Mouse (Mus musculus): Measurements from ENCODE around the gene Dip2c. TPM values are rescaled to one million over a fixed set of nuclear protein-coding genes. Genes with fewer than 3 reads are reported as not detected.

The Dip2c gene
- polyA plus RNA-seq, 1 experiment from 2014 or later: 0.83 TPM

- TF ChIP-seq EP300 (IDR thresholded peaks at IDR 0.05; ENCODE audit: low read depth) (no peak), CTCF (IDR thresholded peaks at IDR 0.05; ENCODE audit: low read depth) (no peak)
- Histone ChIP-seq H3K4me3 (ENCODE audit: low read depth, low read length) (no peak overlapping the region), H3K9ac (replicated peaks) (no peak overlapping the region), H3K4me2 (ENCODE audit: low read depth, low read length) (no peak overlapping the region), H3K27me3 (ENCODE audit: insufficient read depth, low read length) (no peaks in the 10 kb centered on the region), H3K36me3 (replicated peaks; ENCODE audit: insufficient read depth, low read length) (peaks cover 35% of the 10 kb centered on the region), H3K4me1 (ENCODE audit: insufficient read depth) (no peaks in the 10 kb centered on the region), H3K9me3 (ENCODE audit: low read length) (no peaks in the 10 kb centered on the region), H3K27ac (ENCODE audit: low read depth) (no peak overlapping the region)
- 86% methylated on average over 11 of the region's 11 CpGs for WGBS (ENCODE audit: insufficient replicate concordance)
- DNase-seq (no peak), ATAC-seq (no peak)
Measured at GRCm38 (mm10) chr13:9684153-9684923, 408.0 kb downstream of the Dip2c start.

GRCm38 (mm10) chr13:9686261-9686660 is 409.9 kb downstream of the Dip2c start:
- 86% methylated on average over 7 of the region's 7 CpGs for WGBS (ENCODE audit: insufficient replicate concordance)
- Histone ChIP-seq H3K4me2 (ENCODE audit: low read depth, low read length) (no peak overlapping the region), H3K36me3 (replicated peaks; ENCODE audit: insufficient read depth, low read length) (peaks cover 52% of the 10 kb centered on the region), H3K4me3 (ENCODE audit: low read depth, low read length) (no peak overlapping the region), H3K4me1 (ENCODE audit: insufficient read depth) (no peaks in the 10 kb centered on the region), H3K9me3 (ENCODE audit: low read length) (no peaks in the 10 kb centered on the region), H3K27me3 (ENCODE audit: insufficient read depth, low read length) (no peaks in the 10 kb centered on the region), H3K9ac (replicated peaks) (no peak overlapping the region), H3K27ac (ENCODE audit: low read depth) (no peak overlapping the region)
- TF ChIP-seq EP300 (IDR thresholded peaks at IDR 0.05; ENCODE audit: low read depth): no peak
- TF ChIP-seq CTCF (IDR thresholded peaks at IDR 0.05; ENCODE audit: low read depth): no peak
- ATAC-seq (no peak), DNase-seq (no peak)

GRCm38 (mm10) chr13:9686765-9687164 is 410.4 kb downstream of the Dip2c start:
- H3K9me3 ChIP-seq (ENCODE audit: low read length): no peaks in the 10 kb centered on the region
- H3K27ac ChIP-seq (ENCODE audit: low read depth): no peak overlapping the region
- H3K4me2 ChIP-seq (ENCODE audit: low read depth, low read length): no peak overlapping the region
- no peak for TF ChIP-seq EP300 (IDR thresholded peaks at IDR 0.05; ENCODE audit: low read depth)
- no peak for TF ChIP-seq CTCF (IDR thresholded peaks at IDR 0.05; ENCODE audit: low read depth)
- no peaks in the 10 kb centered on the region for H3K27me3 ChIP-seq (ENCODE audit: insufficient read depth, low read length)
- no peak overlapping the region for H3K9ac ChIP-seq (replicated peaks)
- H3K36me3 ChIP-seq (replicated peaks; ENCODE audit: insufficient read depth, low read length): peaks cover 58% of the 10 kb centered on the region
- 90% methylated on average over 11 of the region's 11 CpGs for WGBS (ENCODE audit: insufficient replicate concordance)
- H3K4me3 ChIP-seq (ENCODE audit: low read depth, low read length): no peak overlapping the region
- DNase-seq (no peak), ATAC-seq (no peak)
- H3K4me1 ChIP-seq (ENCODE audit: insufficient read depth): no peaks in the 10 kb centered on the region

GRCm38 (mm10) chr13:9689366-9689765 is 413.0 kb downstream of the Dip2c start:
- peaks cover 61% of the 10 kb centered on the region for H3K36me3 ChIP-seq (replicated peaks; ENCODE audit: insufficient read depth, low read length)

GRCm38 (mm10) chr13:9692876-9693275 is 416.5 kb downstream of the Dip2c start:
- H3K9ac ChIP-seq (replicated peaks): no peak overlapping the region
- no peak overlapping the region for H3K4me3 ChIP-seq (ENCODE audit: low read depth, low read length)
- ATAC-seq (no peak), DNase-seq (no peak)
- H3K36me3 ChIP-seq (replicated peaks; ENCODE audit: insufficient read depth, low read length): peaks cover 62% of the 10 kb centered on the region
- H3K27me3 ChIP-seq (ENCODE audit: insufficient read depth, low read length): no peaks in the 10 kb centered on the region
- H3K9me3 ChIP-seq (ENCODE audit: low read length): no peaks in the 10 kb centered on the region
- no peak overlapping the region for H3K4me2 ChIP-seq (ENCODE audit: low read depth, low read length)
- H3K4me1 ChIP-seq (ENCODE audit: insufficient read depth): no peaks in the 10 kb centered on the region
- TF ChIP-seq CTCF (IDR thresholded peaks at IDR 0.05; ENCODE audit: low read depth) (no peak), EP300 (IDR thresholded peaks at IDR 0.05; ENCODE audit: low read depth) (no peak)
- WGBS (ENCODE audit: insufficient replicate concordance): 80% methylated on average over 3 of the region's 3 CpGs
- H3K27ac ChIP-seq (ENCODE audit: low read depth): no peak overlapping the region

More at GRCm38 (mm10) chr13:9689366-9689765, 413.0 kb downstream of the Dip2c start:
- Histone ChIP-seq H3K9ac (replicated peaks) (no peak overlapping the region), H3K9me3 (ENCODE audit: low read length) (no peaks in the 10 kb centered on the region), H3K27ac (ENCODE audit: low read depth) (no peak overlapping the region), H3K27me3 (ENCODE audit: insufficient read depth, low read length) (no peaks in the 10 kb centered on the region), H3K4me1 (ENCODE audit: insufficient read depth) (no peaks in the 10 kb centered on the region), H3K4me3 (ENCODE audit: low read depth, low read length) (no peak overlapping the region), H3K4me2 (ENCODE audit: low read depth, low read length) (no peak overlapping the region)
- DNase-seq (no peak), ATAC-seq (no peak)
- TF ChIP-seq CTCF (IDR thresholded peaks at IDR 0.05; ENCODE audit: low read depth): no peak
- TF ChIP-seq EP300 (IDR thresholded peaks at IDR 0.05; ENCODE audit: low read depth): no peak
- 88% methylated on average over 16 of the region's 16 CpGs for WGBS (ENCODE audit: insufficient replicate concordance)

GRCm38 (mm10) chr13:9694651-9695050 is 418.3 kb downstream of the Dip2c start:
- no peak overlapping the region for H3K4me2 ChIP-seq (ENCODE audit: low read depth, low read length)
- no peak for ATAC-seq
- peaks cover 50% of the 10 kb centered on the region for H3K36me3 ChIP-seq (replicated peaks; ENCODE audit: insufficient read depth, low read length)

More at GRCm38 (mm10) chr13:9694651-9695050, 418.3 kb downstream of the Dip2c start:
- DNase-seq: no peak
- 87% methylated on average over 6 of the region's 6 CpGs for WGBS (ENCODE audit: insufficient replicate concordance)
- no peaks in the 10 kb centered on the region for H3K9me3 ChIP-seq (ENCODE audit: low read length)
- no peak overlapping the region for H3K9ac ChIP-seq (replicated peaks)
- TF ChIP-seq EP300 (IDR thresholded peaks at IDR 0.05; ENCODE audit: low read depth) (no peak), CTCF (IDR thresholded peaks at IDR 0.05; ENCODE audit: low read depth) (no peak)
- H3K27ac ChIP-seq (ENCODE audit: low read depth): no peak overlapping the region
- no peaks in the 10 kb centered on the region for H3K27me3 ChIP-seq (ENCODE audit: insufficient read depth, low read length)
- H3K4me3 ChIP-seq (ENCODE audit: low read depth, low read length): no peak overlapping the region
- no peaks in the 10 kb centered on the region for H3K4me1 ChIP-seq (ENCODE audit: insufficient read depth)
